Mouse (Mus musculus) kidney, postnatal 0 days (tissue): ENCODE data around the gene Nhlh2. TPM values are rescaled to one million over a fixed set of nuclear protein-coding genes. Genes with fewer than 3 reads are reported as not detected.

Source experiments
- ATAC-seq: fragments of 200-750 bp; cut with Nextera tagmentation; replicated peaks from 2 replicates; pipeline ENCODE4 v1.8.0; 2017; ENCODE audit warnings: low read depth, moderate number of reproducible peaks, moderate TSS enrichment, moderate library complexity; ENCODE audit not compliant: low FRiP score
- DNase-seq: peaks from one replicate; pipeline ENCODE4 v3.0.0-alpha.2; 2016; ENCODE audit warnings: low spot score
- H3K27ac ChIP-seq: fragments of 300-500 bp; sonication (generic); 2 replicates; pipeline ENCODE4 v1.5.1; 2014; ENCODE audit warnings: mild to moderate bottlenecking
- H3K27me3 ChIP-seq: fragments of 300-500 bp; sonication (generic); 2 replicates; pipeline ENCODE4 v1.6.1; 2014; ENCODE audit warnings: low read length, mixed read lengths; ENCODE audit not compliant: insufficient read depth
- H3K36me3 ChIP-seq: fragments of 300-500 bp; sonication (generic); 2 replicates; pipeline ENCODE4 v1.6.1; 2014; ENCODE audit warnings: low read length, mixed read lengths; ENCODE audit not compliant: insufficient read depth
- H3K4me1 ChIP-seq: fragments of 300-500 bp; sonication (generic); replicated peaks from 2 replicates; pipeline ENCODE4 v1.6.1; 2014; ENCODE audit warnings: antibody characterized with exemption, low read length, mixed read lengths; ENCODE audit not compliant: insufficient read depth
- H3K4me2 ChIP-seq: fragments of 300-500 bp; sonication (generic); 2 replicates; pipeline ENCODE4 v1.6.1; 2014; ENCODE audit warnings: mild to moderate bottlenecking, low read length, moderate library complexity, mixed read lengths
- H3K4me3 ChIP-seq: fragments of 300-500 bp; sonication (generic); replicated peaks from 2 replicates; pipeline ENCODE4 v1.5.1; 2014; ENCODE audit warnings: low read depth, low read length
- H3K9ac ChIP-seq: fragments of 300-500 bp; sonication (generic); 2 replicates; pipeline ENCODE4 v1.6.1; 2014; ENCODE audit warnings: low read depth, low read length
- H3K9me3 ChIP-seq: fragments of 300-500 bp; sonication (generic); replicated peaks from 2 replicates; pipeline ENCODE4 v1.6.1; 2016; ENCODE audit warnings: low read length, inconsistent platforms, mixed read lengths
- CTCF ChIP-seq: IDR thresholded peaks from 2 replicates; pipeline ENCODE4 v1.5.1; 2016; ENCODE audit warnings: antibody characterized with exemption, low read depth, mild to moderate bottlenecking, moderate library complexity
- WGBS: fragments of 180-500 bp; shearing (Covaris S2); extraction: QIAGEN DNeasy Blood & Tissue Kit; methylation state at CpG from one replicate; pipeline ENCODE4 v1.1.7; 2014; 5-methylcytosine and 5-hydroxymethylcytosine counted together
- polyA plus RNA-seq: library from polyadenylated mRNA; unstranded; fragments of >200 nt; fragmentation: Nextera tagmentation; extraction: Ambion mirVana; gene quantifications from 2 replicates; pipeline ENCODE4 v1.2.1, GENCODE M21; 2015

Gene Nhlh2
- not detected in 2 replicates for polyA plus RNA-seq

DNA sequence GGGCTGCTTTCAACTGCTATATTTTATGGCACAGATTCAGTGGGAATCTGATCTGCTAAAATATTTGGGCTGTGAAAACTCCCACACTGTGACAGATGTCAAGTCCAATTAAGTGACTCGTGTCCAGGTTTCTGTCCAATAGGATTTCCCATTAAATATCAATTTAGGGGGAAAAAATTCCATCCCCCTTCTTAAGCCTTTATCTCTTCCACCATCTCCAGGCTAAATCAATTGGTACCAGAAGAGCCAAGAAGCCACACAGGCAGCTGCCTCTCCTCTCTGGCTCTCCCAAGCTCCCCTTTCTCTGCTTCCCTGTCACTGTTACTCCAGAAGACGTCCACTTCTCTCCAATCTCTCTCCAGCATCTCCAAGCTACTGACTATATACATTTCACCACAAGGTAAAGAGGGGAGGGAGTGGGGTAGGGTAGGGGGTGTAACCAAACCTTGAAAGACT, at the start of gene Nhlh2:
Gene Nhlh2, plus strand, starts transcription at position 151 of the 456 bp plus-strand sequence.
- Histone ChIP-seq H3K4me2 (no peak within 1 kb of the TSS), H3K27me3 (peaks cover 60% of the 10 kb centered on the region), H3K9me3 (no peaks in the 10 kb centered on the region), H3K4me1 (peaks cover 14% of the 10 kb centered on the region), H3K27ac (no peak within 1 kb of the TSS), H3K36me3 (no peaks in the 10 kb centered on the region), H3K9ac (no peak within 1 kb of the TSS), H3K4me3 (no peak within 1 kb of the TSS)
- no peak for DNase-seq
- no peak for TF ChIP-seq CTCF
- WGBS, result 3% methylated on average over 2 of the region's 2 CpGs
- no peak for ATAC-seq

GRCm38 (mm10) chr3:101961146-101961835, 48.6 kb upstream of the Nhlh2 start:
- H3K9ac ChIP-seq, result no peak overlapping the region
- 88% methylated on average over 15 of the region's 15 CpGs for WGBS
- H3K27ac ChIP-seq, result no peak overlapping the region
- DNase-seq (no peak), ATAC-seq (no peak)
- H3K27me3 ChIP-seq, result no peaks in the 10 kb centered on the region
- no peaks in the 10 kb centered on the region for H3K36me3 ChIP-seq
- H3K4me2 ChIP-seq, result no peak overlapping the region
- no peaks in the 10 kb centered on the region for H3K9me3 ChIP-seq
- H3K4me1 ChIP-seq, result no peaks in the 10 kb centered on the region
- H3K4me3 ChIP-seq, result no peak overlapping the region
- no peak for TF ChIP-seq CTCF

DNA sequence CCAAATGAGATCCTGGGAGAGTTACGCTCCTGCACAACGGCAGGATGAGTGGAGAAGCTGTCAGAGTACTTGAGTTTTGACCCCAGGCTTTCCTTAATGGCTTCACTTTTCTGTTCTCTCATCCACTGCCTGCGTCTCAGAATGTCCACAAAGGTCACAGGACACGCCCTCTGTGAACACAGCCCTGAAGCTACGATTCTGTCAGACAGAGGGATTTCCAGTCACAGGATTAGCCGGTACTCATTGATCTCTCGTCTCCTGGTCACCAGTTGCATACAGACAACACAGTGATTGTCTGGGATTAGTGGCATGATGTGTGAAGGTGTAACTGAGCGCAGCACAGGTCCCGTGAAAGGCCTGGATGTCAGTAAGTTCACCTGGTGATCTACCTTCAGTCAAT, 46.4 kb upstream of the Nhlh2 start:
- no peaks in the 10 kb centered on the region for H3K36me3 ChIP-seq
- H3K4me2 ChIP-seq, result no peak overlapping the region
- no peak for TF ChIP-seq CTCF
- no peak for DNase-seq
- no peak overlapping the region for H3K27ac ChIP-seq
- no peaks in the 10 kb centered on the region for H3K4me1 ChIP-seq
- H3K27me3 ChIP-seq, result no peaks in the 10 kb centered on the region
- 44% methylated on average over 9 of the region's 9 CpGs for whole genome bisulfite sequencing
- ATAC-seq, result no peak
- H3K4me3 ChIP-seq, result no peak overlapping the region
- H3K9ac ChIP-seq, result no peak overlapping the region
- no peaks in the 10 kb centered on the region for H3K9me3 ChIP-seq

- 74% methylated on average over 7 of the region's 7 CpGs for WGBS
- DNase-seq, result no peak
- no peaks in the 10 kb centered on the region for H3K36me3 ChIP-seq
These were observed 45.5 kb upstream of the Nhlh2 start for GRCm38 (mm10) chr3:101964352-101964751.

GRCm38 (mm10) chr3:101966825-101967558, 42.9 kb upstream of the Nhlh2 start:
- no peak for TF ChIP-seq CTCF
- 14% methylated on average over 3 of the region's 3 CpGs for WGBS
- DNase-seq, result no peak
- H3K4me3 ChIP-seq, result no peak overlapping the region
- no peaks in the 10 kb centered on the region for H3K9me3 ChIP-seq
- H3K9ac ChIP-seq, result no peak overlapping the region
- H3K27me3 ChIP-seq, result no peaks in the 10 kb centered on the region
- H3K4me2 ChIP-seq, result no peak overlapping the region
- H3K27ac ChIP-seq, result no peak overlapping the region
- no peaks in the 10 kb centered on the region for H3K36me3 ChIP-seq
- H3K4me1 ChIP-seq, result no peaks in the 10 kb centered on the region
- ATAC-seq, result no peak

More at GRCm38 (mm10) chr3:101964352-101964751, 45.5 kb upstream of the Nhlh2 start:
- Histone ChIP-seq H3K9me3 (no peaks in the 10 kb centered on the region), H3K4me2 (no peak overlapping the region), H3K4me1 (no peaks in the 10 kb centered on the region), H3K9ac (no peak overlapping the region), H3K27me3 (no peaks in the 10 kb centered on the region), H3K27ac (no peak overlapping the region), H3K4me3 (no peak overlapping the region)
- ATAC-seq, result no peak
- TF ChIP-seq CTCF, result no peak

- no peaks in the 10 kb centered on the region for H3K4me1 ChIP-seq
- H3K36me3 ChIP-seq, result no peaks in the 10 kb centered on the region
- H3K4me2 ChIP-seq, result no peak overlapping the region
- no peak for TF ChIP-seq CTCF
- ATAC-seq (no peak), DNase-seq (no peak)
- 82% methylated on average over 10 of the region's 10 CpGs for WGBS
- no peaks in the 10 kb centered on the region for H3K9me3 ChIP-seq
- H3K9ac ChIP-seq, result no peak overlapping the region
- no peaks in the 10 kb centered on the region for H3K27me3 ChIP-seq
- no peak overlapping the region for H3K27ac ChIP-seq
- no peak overlapping the region for H3K4me3 ChIP-seq
These were observed 34.5 kb upstream of the Nhlh2 start for GRCm38 (mm10) chr3:101975337-101975736.
